Mouse (Mus musculus) embryonic stem cell, embryonic (primary cell): ENCODE results near the gene Npepl1.

Experiments
- CTCF ChIA-PET, 4 experiments: fragments of 300-600 bp in 2 of 4; fragments of 350-600 bp in 2 of 4; sonication (Branson Sonifier 250); formaldehyde crosslinking; loops; one replicate each; lab custom pipeline; 2022; ENCODE audit warnings: inconsistent platforms in 2 of 4; lab: Charles Lee
- POLR2A ChIA-PET, 4 experiments: fragments of 300-600 bp in 2 of 4; fragments of 350-600 bp in 2 of 4; sonication (Branson Sonifier 250); formaldehyde crosslinking; loops; one replicate each; lab custom pipeline; 2022; ENCODE audit warnings: antibody characterized with exemption in 4 of 4, inconsistent platforms in 1 of 4; lab: Charles Lee

Npepl1 gene

DNA sequence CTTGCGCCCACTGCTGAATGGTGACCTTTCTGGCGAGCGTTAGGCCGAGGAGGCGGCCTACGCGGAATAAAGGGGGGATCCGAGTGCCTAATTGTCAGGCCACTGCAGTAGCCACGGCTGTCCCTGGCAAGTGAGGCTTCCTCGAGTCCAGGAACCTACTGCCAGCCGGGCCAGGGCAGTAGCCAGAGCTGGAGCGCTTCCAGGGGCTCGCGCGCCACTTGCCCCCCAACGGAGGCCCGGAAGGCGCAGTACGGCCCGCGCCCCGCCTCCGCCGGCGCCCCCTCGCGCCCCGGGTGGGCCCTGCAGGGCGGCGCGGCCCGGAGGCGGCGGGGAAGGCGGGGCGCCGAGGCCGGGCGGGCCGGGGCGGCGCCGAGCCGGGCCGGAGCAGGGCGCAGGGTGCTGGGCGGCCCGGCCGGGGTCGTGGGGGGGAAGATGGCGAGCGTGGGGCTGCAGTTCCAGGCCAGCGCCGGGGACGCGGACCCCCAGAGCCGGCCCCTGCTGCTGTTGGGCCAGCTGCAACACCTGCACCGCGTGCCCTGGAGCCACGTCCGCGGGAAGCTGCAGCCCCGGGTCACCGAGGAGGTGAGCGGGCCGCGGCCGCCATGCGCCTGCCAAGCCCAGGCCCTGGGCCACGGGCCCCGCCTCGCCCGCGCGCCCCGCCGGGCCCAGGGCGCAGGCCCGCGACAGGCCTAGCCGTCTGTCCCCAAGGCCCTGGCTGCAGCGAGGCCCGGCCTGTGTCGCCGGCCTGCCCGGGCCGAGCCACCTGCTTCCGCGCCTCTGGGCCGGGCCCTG is at the start of gene Npepl1:
Npepl1 (plus strand) TSS at position 359 of the 792 bp plus-strand sequence.
- POLR2A ChIA-PET, result interaction anchor here in 3 of 4 experiments (0.5 to 1.4 kb wide), 10 partner anchors 12 to 451 kb away, joined by 3 to 6 read pairs (median 3); partner anchors contain the start of genes Rab22a (in 1 of the 3) and Stx16 (in 1 of the 3)
- CTCF ChIA-PET, result interaction anchor here in 3 of 4 experiments (0.6 to 2.9 kb wide), 3 partner anchors 174 to 750 kb away, joined by 3 to 12 read pairs (median 3); partner anchors contain the start of gene Gnas (in 1 of the 3)

- CTCF ChIA-PET, result no interaction called here
- POLR2A ChIA-PET, result no interaction called here
These were observed 48.9 kb upstream of the Npepl1 start for GRCm38 (mm10) chr2:174061219-174061618.

GRCm38 (mm10) chr2:174063074-174063473 is 47.1 kb upstream of the Npepl1 start:
- ChIA-PET CTCF (interaction anchor here in 3 of 4 experiments (0.5 to 1.4 kb wide), 4 partner anchors 12 to 610 kb away, joined by 3 to 12 read pairs (median 4); no protein-coding TSS in a partner anchor), POLR2A (interaction anchor here in 1 of 4 experiments (0.9 kb wide), 1 partner anchor 11 kb away, joined by 4 read pairs; no protein-coding TSS in a partner anchor)

GRCm38 (mm10) chr2:174063527-174064211 is 46.5 kb upstream of the Npepl1 start:
- ChIA-PET POLR2A (interaction anchor here in 2 of 4 experiments (0.9 to 1.3 kb wide), 4 partner anchors 10 to 33 kb away, joined by 3 to 9 read pairs (median 4); partner anchors contain the start of gene Stx16 (in 1 of the 2)), CTCF (interaction anchor here in 3 of 4 experiments (0.5 to 1.4 kb wide), 4 partner anchors 12 to 609 kb away, joined by 3 to 12 read pairs (median 4); no protein-coding TSS in a partner anchor)

- CTCF ChIA-PET, result no interaction called here
These were observed 42.2 kb upstream of the Npepl1 start for GRCm38 (mm10) chr2:174067793-174068419.

DNA sequence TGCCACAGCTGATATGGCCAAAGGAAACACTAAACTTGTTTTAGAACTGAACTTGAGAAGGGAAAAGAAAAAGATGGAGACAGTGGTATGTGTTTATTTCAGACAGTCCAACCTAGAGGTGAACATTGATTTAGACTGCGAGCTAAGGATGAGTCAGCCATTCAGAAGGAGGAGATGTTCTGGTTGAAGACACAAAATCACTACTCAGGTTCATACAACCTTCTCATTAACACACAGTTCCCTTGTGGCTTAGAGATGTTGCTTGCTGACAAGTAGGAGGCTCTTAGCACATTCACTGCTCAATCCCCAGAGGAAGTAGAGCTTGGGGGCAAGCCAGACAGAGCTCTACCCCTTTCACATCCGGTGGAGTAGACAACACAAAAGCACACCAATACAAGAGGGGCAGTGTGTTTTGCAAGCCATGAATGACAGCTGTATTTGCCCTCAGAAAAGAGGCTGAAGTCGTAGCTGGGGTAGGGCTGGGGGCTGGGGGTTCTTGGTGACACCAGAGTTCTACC is 40.6 kb upstream of the Npepl1 start:
- POLR2A ChIA-PET, result no interaction called here
- CTCF ChIA-PET, result interaction anchor here in 1 of 4 experiments (0.6 kb wide), 1 partner anchor 486 kb away, joined by 3 read pairs; no protein-coding TSS in a partner anchor

More at GRCm38 (mm10) chr2:174067793-174068419, 42.2 kb upstream of the Npepl1 start:
- POLR2A ChIA-PET, result no interaction called here

DNA sequence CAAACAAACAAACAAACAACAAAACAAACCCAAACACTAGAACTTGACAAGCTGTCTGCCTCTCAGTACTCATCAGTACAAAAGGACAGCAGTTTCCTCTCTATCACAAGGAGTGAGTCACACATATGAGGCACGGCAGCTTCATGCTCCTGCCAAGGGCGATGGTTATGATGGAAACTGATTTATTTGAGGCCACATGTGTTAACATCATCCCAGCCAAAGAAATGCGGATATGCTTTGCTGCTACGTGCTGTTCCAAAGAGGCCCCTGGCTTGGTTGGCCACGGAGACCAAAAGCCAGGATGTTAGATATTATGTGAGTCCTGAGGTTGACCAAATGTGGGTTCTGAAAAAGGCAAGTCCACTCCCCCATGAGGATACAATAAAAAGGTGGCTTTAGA is 38.7 kb upstream of the Npepl1 start:
- ChIA-PET POLR2A (no interaction called here), CTCF (no interaction called here)

GRCm38 (mm10) chr2:174073156-174073790 is 36.9 kb upstream of the Npepl1 start:
- POLR2A ChIA-PET, result interaction anchor here in 2 of 4 experiments (0.6 to 5.0 kb wide), 8 partner anchors 9 to 199 kb away, joined by 3 to 30 read pairs (median 4); no protein-coding TSS in a partner anchor

DNA sequence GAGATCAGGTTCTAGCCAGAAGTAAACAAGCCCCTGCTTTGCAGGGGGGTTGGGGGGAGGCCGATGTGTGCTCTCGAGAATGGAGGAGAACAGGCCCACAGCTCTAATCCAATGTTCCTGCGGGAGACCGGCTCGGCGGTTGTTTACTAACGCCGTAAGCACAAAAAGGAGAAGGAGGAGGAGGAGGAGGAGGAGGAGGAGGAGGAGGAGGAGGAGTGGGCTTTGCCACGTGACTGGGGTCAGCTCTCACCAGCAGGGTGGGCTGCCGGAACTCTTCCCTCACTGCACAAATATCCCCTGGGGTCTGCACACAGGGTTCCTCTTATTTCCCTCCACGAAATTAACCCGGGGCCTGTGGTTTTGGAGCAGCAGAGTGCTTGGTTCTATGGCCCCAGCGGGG is 35.5 kb upstream of the Npepl1 start:
- POLR2A ChIA-PET, result interaction anchor here in 3 of 4 experiments (0.6 to 5.0 kb wide), 15 partner anchors 9 to 1256 kb away, joined by 3 to 30 read pairs (median 4); partner anchors contain the start of gene Rab22a (in 1 of the 3)

More at GRCm38 (mm10) chr2:174073156-174073790, 36.9 kb upstream of the Npepl1 start:
- CTCF ChIA-PET, result interaction anchor here in 1 of 4 experiments (1.7 kb wide), 1 partner anchor 486 kb away, joined by 3 read pairs; no protein-coding TSS in a partner anchor

DNA sequence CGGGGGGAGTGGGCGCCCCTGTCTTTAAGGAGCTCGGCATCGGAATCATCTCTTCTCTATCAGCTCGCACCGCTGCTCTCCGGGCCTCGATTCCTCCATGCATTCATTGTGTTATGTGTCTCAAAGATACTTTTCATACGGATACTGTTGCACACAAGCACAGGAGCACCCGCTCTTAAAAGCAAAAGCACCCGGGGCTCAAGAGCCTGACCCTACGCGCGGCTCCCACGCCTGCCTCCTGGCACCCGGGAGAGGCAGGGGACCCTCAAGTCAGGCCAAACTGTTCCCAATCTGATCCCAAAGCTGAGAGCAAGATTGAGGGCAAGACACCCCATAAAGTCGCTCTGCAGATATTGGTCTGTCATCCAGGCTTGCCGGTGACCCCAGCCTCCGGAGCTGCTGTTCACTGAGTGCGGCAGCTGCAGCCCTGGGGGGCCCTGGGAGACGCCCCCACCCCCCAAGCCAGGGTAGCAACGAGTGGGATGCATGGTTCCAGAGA is 35.0 kb upstream of the Npepl1 start:
- CTCF ChIA-PET, result interaction anchor here in 3 of 4 experiments (1.0 to 1.3 kb wide), 4 partner anchors 11 to 601 kb away, joined by 3 to 6 read pairs (median 4); partner anchors contain the start of gene Gnas (in 1 of the 3)
- POLR2A ChIA-PET, result interaction anchor here (0.6 to 5.0 kb wide), 17 partner anchors 8 to 851 kb away, joined by 3 to 30 read pairs (median 4); partner anchors contain the start of genes Gnas (in 1 of the 4) and Rab22a (in 1 of the 4)

More for the DNA sequence above, 35.5 kb upstream of the Npepl1 start:
- CTCF ChIA-PET, result interaction anchor here in 2 of 4 experiments (1.1 to 1.7 kb wide), 3 partner anchors 210 to 601 kb away, joined by 3 read pairs; partner anchors contain the start of gene Gnas (in 1 of the 2)

GRCm38 (mm10) chr2:174075673-174076432 is 34.3 kb upstream of the Npepl1 start, which contains the start of gene Stx16:
Gene Stx16, plus strand, starts transcription at chr2:174076308.
- ChIA-PET CTCF (interaction anchor here (0.5 to 1.8 kb wide), 10 partner anchors 12 to 1238 kb away, joined by 3 to 6 read pairs (median 3); partner anchors contain the start of gene Gnas (in 1 of the 4)), POLR2A (interaction anchor here (0.6 to 5.0 kb wide), 39 partner anchors 9 to 850 kb away, joined by 3 to 30 read pairs (median 4); partner anchors contain the start of genes Rab22a (in 2 of the 4), Gnas (in 1 of the 4) and Npepl1 (in 1 of the 4))

DNA sequence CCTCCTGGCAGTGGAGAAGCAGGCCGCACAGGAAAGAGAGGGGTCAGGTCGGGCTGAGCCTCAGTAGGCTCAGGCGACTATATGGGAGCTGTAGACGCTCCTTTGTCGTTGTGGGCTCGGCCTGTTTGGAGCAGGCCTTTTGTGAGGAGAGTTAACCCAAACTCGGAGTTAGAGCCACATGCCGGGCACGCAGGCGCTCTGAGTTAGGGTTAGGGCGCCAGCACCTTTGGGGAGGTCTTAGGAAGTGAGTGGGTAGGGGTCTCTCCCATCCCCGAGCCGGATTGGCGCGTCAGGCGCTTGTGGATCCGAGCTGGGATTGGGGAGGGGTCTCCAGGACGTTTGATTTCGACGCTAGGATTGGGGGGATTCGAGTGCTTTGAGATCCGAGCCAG is 33.7 kb upstream of the Npepl1 start:
- POLR2A ChIA-PET, result interaction anchor here (0.6 to 5.0 kb wide), 36 partner anchors 8 to 918 kb away, joined by 3 to 30 read pairs (median 4); partner anchors contain the start of genes Rab22a (in 2 of the 4) and Npepl1 (in 1 of the 4)
- CTCF ChIA-PET, result interaction anchor here in 3 of 4 experiments (0.5 to 1.8 kb wide), 7 partner anchors 33 to 1752 kb away, joined by 3 to 5 read pairs (median 3); partner anchors contain the start of gene Gnas (in 1 of the 3)

DNA sequence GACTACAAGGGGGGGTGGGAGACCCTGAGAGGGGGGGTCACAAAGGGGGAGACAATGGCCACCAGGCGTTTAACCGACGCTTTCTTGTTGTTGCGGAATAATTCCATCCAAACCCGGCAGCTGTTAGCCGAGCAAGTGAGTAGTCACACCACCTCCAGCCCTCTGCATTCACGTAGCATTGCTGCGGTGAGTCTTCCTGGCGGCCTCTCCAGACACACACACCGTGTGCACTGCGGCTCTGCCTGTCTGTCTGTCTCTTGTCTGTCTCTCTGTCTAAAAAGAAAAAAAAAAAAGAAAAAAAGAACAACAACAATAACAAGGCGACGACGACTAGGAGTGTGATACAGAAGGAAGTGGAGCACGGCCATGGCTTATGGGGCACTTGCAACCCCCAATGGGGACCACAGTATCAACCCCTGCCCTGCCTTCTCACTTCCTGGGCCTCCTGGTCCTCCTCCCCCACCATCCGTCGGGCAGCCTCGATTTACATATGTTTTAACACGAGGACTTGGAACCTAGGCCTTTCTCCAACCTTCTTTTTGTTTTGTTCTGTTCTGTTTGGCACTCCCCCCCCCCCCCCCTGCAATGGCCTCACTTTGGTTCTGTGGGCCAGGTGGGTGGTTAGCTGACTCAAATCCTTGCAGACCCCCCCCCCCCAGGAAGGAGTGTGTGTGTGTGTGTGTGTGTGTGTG is 33.0 kb upstream of the Npepl1 start:
- POLR2A ChIA-PET, result interaction anchor here in 3 of 4 experiments (0.6 to 5.0 kb wide), 30 partner anchors 8 to 919 kb away, joined by 3 to 30 read pairs (median 4); partner anchors contain the start of genes Npepl1 (in 1 of the 3) and Rab22a (in 1 of the 3)
- CTCF ChIA-PET, result interaction anchor here in 3 of 4 experiments (0.6 to 1.8 kb wide), 5 partner anchors 98 to 1753 kb away, joined by 3 to 5 read pairs (median 3); partner anchors contain the start of gene Gnas (in 1 of the 3)

GRCm38 (mm10) chr2:174077776-174078338 is 32.3 kb upstream of the Npepl1 start:
- CTCF ChIA-PET, result interaction anchor here in 2 of 4 experiments (0.7 to 1.8 kb wide), 3 partner anchors 14 to 481 kb away, joined by 3 to 5 read pairs (median 3); partner anchors contain the start of gene Gnas (in 1 of the 2)
- POLR2A ChIA-PET, result interaction anchor here in 3 of 4 experiments (0.6 to 5.0 kb wide), 10 partner anchors 17 to 422 kb away, joined by 3 to 30 read pairs (median 3); no protein-coding TSS in a partner anchor
